Mouse (Mus musculus) liver, adult 2 months (tissue): ENCODE data around the gene Ralgps1. TPM values are rescaled to one million over a fixed set of nuclear protein-coding genes. Genes with fewer than 3 reads are reported as not detected.

ENCODE experiments used
- DNase-seq: peaks from one replicate; pipeline ENCODE4 v3.0.0-alpha.2; 2011; ENCODE audit warnings: low read depth, low spot score; ENCODE audit errors: extremely low read depth
- H3K27ac ChIP-seq: fragments of 200-500 bp; replicated peaks from 2 replicates; pipeline ENCODE4 v1.5.1; 2012; ENCODE audit warnings: low read depth, mild to moderate bottlenecking, control low read depth, inconsistent platforms, low read length; ENCODE audit not compliant: insufficient read depth
- H3K27me3 ChIP-seq: fragments of 200-500 bp; 2 replicates; pipeline ENCODE4 v1.6.1; 2012; ENCODE audit warnings: mild to moderate bottlenecking, moderate library complexity, low read length, inconsistent platforms; ENCODE audit not compliant: control insufficient read depth, insufficient read depth
- H3K36me3 ChIP-seq: fragments of 200-500 bp; 2 replicates; pipeline ENCODE4 v1.6.1; 2012; ENCODE audit warnings: low read length, inconsistent platforms; ENCODE audit not compliant: control insufficient read depth, insufficient read depth
- H3K4me1 ChIP-seq: fragments of 200-500 bp; 2 replicates; pipeline ENCODE4 v1.6.1; 2011; ENCODE audit warnings: low read length; ENCODE audit not compliant: control insufficient read depth, insufficient read depth
- H3K4me3 ChIP-seq: fragments of 200-500 bp; 2 replicates; pipeline ENCODE4 v1.5.1; 2011; ENCODE audit warnings: low read depth, mild to moderate bottlenecking, control low read depth, low read length, moderate library complexity; ENCODE audit not compliant: insufficient read depth
- H3K79me2 ChIP-seq: fragments of 200-500 bp; 2 replicates; pipeline ENCODE4 v1.6.1; 2012; ENCODE audit warnings: inconsistent platforms, mild to moderate bottlenecking, low read length, moderate library complexity; ENCODE audit not compliant: control insufficient read depth, insufficient read depth
- H3K9ac ChIP-seq: fragments of 200-500 bp; 2 replicates; pipeline ENCODE4 v1.6.1; 2012; ENCODE audit warnings: low read depth, mild to moderate bottlenecking, control low read depth, inconsistent platforms, low read length
- CTCF ChIP-seq: fragments of 200-500 bp; IDR thresholded peaks from 2 replicates; pipeline ENCODE4 v1.5.1; 2011; ENCODE audit warnings: low read depth, low read length, control low read depth
- POLR2A ChIP-seq: fragments of 200-500 bp; IDR thresholded peaks from 2 replicates; pipeline ENCODE4 v1.6.1; 2011; ENCODE audit warnings: low read length, control low read depth; ENCODE audit not compliant: insufficient read depth; ENCODE audit errors: extremely low read depth
- WGBS: fragments of 180-500 bp; shearing (Covaris S2); methylation state at CpG from one replicate; pipeline ENCODE4 v1.1.7; 2018; 5-methylcytosine and 5-hydroxymethylcytosine counted together
- polyA plus RNA-seq: library from polyadenylated mRNA; depleted of rRNA; stranded (reverse); fragments of >200 nt; gene quantifications from 2 replicates; pipeline ENCODE4 v1.2.3, GENCODE M21; 2012
- total RNA-seq: library from RNA; depleted of rRNA; stranded (reverse); fragments of >200 nt; gene quantifications from 2 replicates; pipeline ENCODE4 v1.2.3, GENCODE M21; 2014

Ralgps1 gene
- total and polyA plus RNA-seq, 2 experiments = 2.6 to 3.3 TPM

DNA sequence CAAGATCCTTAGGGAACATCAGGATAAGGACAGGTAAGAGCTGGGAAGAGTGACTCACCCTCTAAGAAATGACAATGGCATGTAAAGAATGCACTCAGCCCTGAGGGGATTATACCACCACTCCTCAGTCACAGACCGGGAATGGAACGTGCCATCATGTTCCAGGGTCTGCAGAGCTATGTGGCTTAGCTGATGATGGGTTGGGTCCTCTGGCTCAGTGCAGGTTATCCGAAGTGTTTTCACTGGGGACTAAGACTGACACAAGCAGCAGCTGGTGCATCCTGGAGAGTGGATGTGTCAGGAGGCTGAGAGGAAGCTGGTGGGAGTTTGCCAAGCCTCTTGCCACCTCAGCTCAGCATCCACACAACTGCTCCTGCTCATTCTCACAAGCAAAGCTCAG is 50.7 kb downstream of the Ralgps1 start:
- H3K27me3 ChIP-seq = no peaks in the 10 kb centered on the region
- 79% methylated on average over 3 of the region's 3 CpGs for WGBS
- H3K9ac ChIP-seq = no peak overlapping the region

DNA sequence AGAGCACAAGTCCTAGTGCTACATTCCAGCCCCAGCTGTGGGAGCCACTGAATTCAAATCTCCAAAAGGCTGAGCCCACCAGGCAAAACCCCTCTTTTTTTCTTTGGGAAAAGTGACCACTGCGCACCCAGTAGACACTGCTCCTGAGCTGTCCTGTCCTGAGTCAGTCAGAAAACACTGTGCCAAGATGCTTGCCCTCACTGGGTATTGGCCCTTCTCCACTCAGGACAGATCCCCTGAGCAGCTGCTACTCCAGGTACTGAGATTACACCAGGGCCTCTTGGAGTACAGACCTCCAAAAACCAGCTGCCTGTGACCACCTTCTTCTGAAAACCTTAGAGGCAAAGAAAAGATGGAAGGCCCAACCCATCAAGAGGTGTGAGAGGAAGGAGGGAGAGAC is 51.4 kb downstream of the Ralgps1 start:
- Histone ChIP-seq H3K4me1 (no peaks in the 10 kb centered on the region), H3K36me3 (no peaks in the 10 kb centered on the region), H3K9ac (no peak overlapping the region), H3K27me3 (no peaks in the 10 kb centered on the region), H3K79me2 (no peaks in the 10 kb centered on the region), H3K4me3 (no peak overlapping the region), H3K27ac (no peak overlapping the region)
- WGBS = 95% methylated on average over 1 of the region's 1 CpGs
- no peak for TF ChIP-seq CTCF
- TF ChIP-seq POLR2A = no peak
- DNase-seq = no peak

More for the DNA sequence above, 50.7 kb downstream of the Ralgps1 start:
- Histone ChIP-seq H3K4me1 (no peaks in the 10 kb centered on the region), H3K4me3 (no peak overlapping the region), H3K79me2 (no peaks in the 10 kb centered on the region), H3K36me3 (no peaks in the 10 kb centered on the region), H3K27ac (no peak overlapping the region)
- no peak for TF ChIP-seq POLR2A
- no peak for TF ChIP-seq CTCF
- DNase-seq = no peak

DNA sequence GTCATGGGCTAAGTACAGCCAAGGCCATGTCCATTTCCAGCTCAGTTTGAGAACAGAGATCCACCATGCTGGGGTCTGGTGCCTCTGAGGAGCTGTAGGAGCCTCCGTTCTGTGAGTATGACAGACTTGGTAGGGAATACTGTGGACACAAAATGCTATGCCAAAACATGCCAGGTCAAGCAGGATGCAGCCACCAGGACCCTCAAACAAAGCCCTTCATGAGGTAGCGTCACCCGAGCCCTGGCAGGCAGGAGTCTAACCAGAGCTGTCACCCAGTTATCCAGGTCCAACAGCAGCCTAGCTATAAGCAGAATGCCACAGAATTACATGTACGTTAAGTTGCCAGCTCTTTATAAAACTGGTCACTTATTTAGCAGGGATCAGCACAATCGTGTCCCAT is 51.8 kb downstream of the Ralgps1 start:
- WGBS = 89% methylated on average over 5 of the region's 5 CpGs
- Histone ChIP-seq H3K79me2 (no peaks in the 10 kb centered on the region), H3K4me3 (no peak overlapping the region), H3K36me3 (no peaks in the 10 kb centered on the region), H3K27ac (no peak overlapping the region), H3K9ac (no peak overlapping the region), H3K4me1 (no peaks in the 10 kb centered on the region), H3K27me3 (no peaks in the 10 kb centered on the region)
- no peak for TF ChIP-seq POLR2A
- DNase-seq = no peak

DNA sequence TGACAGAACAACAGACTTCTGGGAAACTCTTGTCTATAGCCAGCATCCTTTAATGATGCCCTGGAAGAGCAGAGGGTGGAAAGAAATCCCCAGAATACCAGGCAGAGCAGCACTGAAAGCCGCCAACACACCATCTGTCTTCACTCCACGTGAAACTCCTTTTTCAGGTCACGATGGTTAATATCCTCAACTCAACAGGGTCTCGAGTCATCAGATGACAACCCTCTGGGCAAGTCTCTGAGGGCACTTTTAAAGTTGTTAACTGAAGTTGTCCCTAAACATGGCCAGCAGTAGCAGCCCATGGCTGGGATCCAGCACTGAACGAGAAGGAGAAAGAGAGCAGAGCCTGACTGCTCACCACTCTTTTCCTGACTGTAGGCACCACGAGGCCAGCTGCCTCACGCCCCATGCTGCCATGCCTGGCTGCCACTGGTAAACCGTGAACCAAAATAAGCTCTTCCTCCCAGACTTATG is 52.8 kb downstream of the Ralgps1 start:
- H3K79me2 ChIP-seq = no peaks in the 10 kb centered on the region
- TF ChIP-seq CTCF (no peak), POLR2A (no peak)
- no peak overlapping the region for H3K27ac ChIP-seq
- no peaks in the 10 kb centered on the region for H3K4me1 ChIP-seq
- no peaks in the 10 kb centered on the region for H3K27me3 ChIP-seq
- no peak overlapping the region for H3K9ac ChIP-seq
- H3K36me3 ChIP-seq = no peaks in the 10 kb centered on the region
- DNase-seq = no peak
- H3K4me3 ChIP-seq = no peak overlapping the region
- 82% methylated on average over 8 of the region's 8 CpGs for WGBS

DNA sequence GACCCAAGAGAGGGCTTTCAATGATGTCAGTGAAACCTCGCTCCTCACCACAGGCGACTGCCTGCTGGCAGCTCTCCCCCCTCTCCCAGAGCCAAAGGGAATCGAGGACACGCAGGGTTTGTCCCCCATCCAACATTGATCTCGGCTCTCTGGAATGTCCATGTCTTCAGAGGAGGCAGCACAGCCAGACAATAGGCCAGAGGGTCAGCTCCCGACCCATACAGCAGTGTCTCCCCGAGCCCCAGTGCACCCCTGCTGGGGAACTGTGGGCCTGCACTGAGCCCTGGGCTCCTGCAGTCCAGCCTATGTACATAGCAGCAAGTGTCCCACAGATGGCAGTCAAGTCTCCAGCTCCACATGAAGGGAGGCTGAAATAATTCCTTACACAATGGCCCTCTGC is 54.8 kb downstream of the Ralgps1 start:
- Histone ChIP-seq H3K27me3 (no peaks in the 10 kb centered on the region), H3K27ac (no peak overlapping the region), H3K9ac (no peak overlapping the region), H3K4me3 (no peak overlapping the region), H3K36me3 (no peaks in the 10 kb centered on the region), H3K4me1 (no peaks in the 10 kb centered on the region), H3K79me2 (no peaks in the 10 kb centered on the region)
- peak; percentile 51 for DNase-seq
- WGBS = 44% methylated on average over 7 of the region's 7 CpGs
- no peak for TF ChIP-seq POLR2A
- peak; percentile 67 for TF ChIP-seq CTCF

DNA sequence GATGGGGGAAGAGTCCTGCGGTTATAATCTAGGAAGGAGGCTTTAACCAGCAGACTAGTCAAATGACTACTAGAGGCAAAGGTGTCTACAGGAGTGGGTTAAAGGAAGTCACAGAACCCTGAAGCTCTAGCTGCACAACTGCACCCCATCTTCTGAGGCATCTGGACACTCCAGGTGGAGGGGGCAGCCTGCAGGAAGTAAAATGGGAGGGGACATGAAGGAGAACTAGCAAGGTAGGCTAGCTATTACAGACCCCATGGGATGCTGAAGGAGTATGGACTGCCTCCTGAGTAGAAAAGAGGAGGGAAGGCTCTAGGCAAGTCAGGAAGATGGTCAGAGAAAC is 55.3 kb downstream of the Ralgps1 start:
- no peak for DNase-seq
- WGBS = 91% methylated on average over 1 of the region's 1 CpGs
- Histone ChIP-seq H3K79me2 (no peaks in the 10 kb centered on the region), H3K4me1 (no peaks in the 10 kb centered on the region), H3K9ac (no peak overlapping the region), H3K27ac (0 out of 2 replicates have a peak overlapping the region, but pooled peaks have one; percentile 33), H3K27me3 (no peaks in the 10 kb centered on the region), H3K4me3 (no peak overlapping the region), H3K36me3 (no peaks in the 10 kb centered on the region)
- TF ChIP-seq CTCF = no peak
- TF ChIP-seq POLR2A = no peak
